ENCODE assay signal across 8 mouse cellular contexts in the genomic region with DNA sequence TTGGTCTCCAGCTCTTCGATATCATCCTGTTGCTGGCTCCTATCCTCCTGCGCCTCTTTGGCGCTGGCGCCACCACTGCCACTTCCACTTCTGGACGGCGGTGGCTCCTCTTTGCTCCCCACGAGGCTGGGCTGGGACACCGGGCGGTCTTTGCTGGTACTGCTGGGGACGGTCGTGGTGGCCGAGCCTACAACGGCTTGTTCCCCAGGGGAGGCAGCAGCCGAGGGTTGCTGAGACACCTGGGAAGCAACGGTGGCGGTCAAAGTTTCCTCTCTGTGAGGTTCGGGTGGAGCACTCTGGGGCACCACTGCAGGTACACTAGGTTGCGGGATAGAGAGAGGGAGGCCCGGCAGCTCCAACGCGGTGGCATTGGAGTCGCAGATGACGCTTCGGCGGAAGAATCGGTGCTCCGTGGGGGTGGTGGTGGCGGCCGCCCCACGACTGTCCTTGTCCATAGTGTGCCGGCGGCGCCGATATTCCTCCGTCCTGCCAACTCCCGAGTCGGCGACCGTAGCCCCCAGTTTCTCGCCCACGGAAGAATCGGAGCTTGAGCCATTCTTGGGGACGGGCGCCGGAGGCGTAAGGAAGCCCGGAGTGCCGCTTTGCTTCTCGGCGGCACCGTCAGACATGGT. TPM values are rescaled to one million over a fixed set of nuclear protein-coding genes. Genes with fewer than 3 reads are reported as not detected.
DNase-seq lines count a peak whose midpoint lies in the region; ATAC-seq lines count a peak whose summit lies in the region.

No protein-coding gene starts in this region.

- H3K4me1 ChIP-seq in embryonic facial prominence, embryonic 12.5 days = peaks cover 7% of the 10 kb centered on the region
- H3K4me1 ChIP-seq in limb, embryonic 13.5 days = peaks cover 19% of the 10 kb centered on the region
- H3K4me1 ChIP-seq in midbrain, embryonic 14.5 days (ENCODE audit: control insufficient read depth, insufficient read depth, low read length) = peaks cover 20% of the 10 kb centered on the region

- H3K36me3 ChIP-seq in embryonic facial prominence, embryonic 12.5 days = no peaks in the 10 kb centered on the region
- H3K36me3 ChIP-seq in limb, embryonic 13.5 days = no peaks in the 10 kb centered on the region
- peaks cover 2% of the 10 kb centered on the region; the same call in 1 of the 2 replicates for H3K36me3 ChIP-seq in midbrain, embryonic 14.5 days (ENCODE audit: control insufficient read depth, insufficient read depth, low read length)

- DNase-seq in 3134 (ENCODE audit: extremely low read depth, insufficient read length, low spot score) = peak; percentile 75
- DNase-seq in adrenal gland, postnatal 10 days = peak; percentile 79
- DNase-seq in heart, adult 18-20 months = peak; percentile 78 to 79
- DNase-seq in kidney, adult 18-20 months = peak; percentile 68
- DNase-seq in midbrain, embryonic 14.5 days = peak; percentile 80
- peak; percentile 73 for DNase-seq in spleen, adult 12 weeks (ENCODE audit: low spot score)

- H3K9me3 ChIP-seq in embryonic facial prominence, embryonic 12.5 days = no peaks in the 10 kb centered on the region
- H3K9me3 ChIP-seq in limb, embryonic 13.5 days = no peaks in the 10 kb centered on the region
- no peaks in the 10 kb centered on the region for H3K9me3 ChIP-seq in midbrain, embryonic 14.5 days (ENCODE audit: control insufficient read depth, low read length)

- H3K9ac ChIP-seq in embryonic facial prominence, embryonic 12.5 days = peak overlapping the region; percentile 85
- peak overlapping the region; percentile 95 for H3K9ac ChIP-seq in limb, embryonic 13.5 days
- peak overlapping the region; percentile 77 for H3K9ac ChIP-seq in midbrain, embryonic 14.5 days (replicated peaks; ENCODE audit: low read length)

- peak overlapping the region; percentile 77 for H3K4me2 ChIP-seq in embryonic facial prominence, embryonic 12.5 days (replicated peaks)
- H3K4me2 ChIP-seq in limb, embryonic 13.5 days (replicated peaks) = peak overlapping the region; percentile 94
- peak overlapping the region; percentile 72 for H3K4me2 ChIP-seq in midbrain, embryonic 14.5 days (ENCODE audit: low read length)

- H3K27me3 ChIP-seq in embryonic facial prominence, embryonic 12.5 days = no peaks in the 10 kb centered on the region
- no peaks in the 10 kb centered on the region for H3K27me3 ChIP-seq in limb, embryonic 13.5 days
- no peaks in the 10 kb centered on the region for H3K27me3 ChIP-seq in midbrain, embryonic 14.5 days (ENCODE audit: control insufficient read depth, insufficient read depth, low read length)

- WGBS in embryonic facial prominence, embryonic 12.5 days = under 1% methylated on average over 51 of the region's 51 CpGs
- under 1% methylated on average over 51 of the region's 51 CpGs for WGBS in limb, embryonic 13.5 days
- WGBS in midbrain, embryonic 14.5 days = under 1% methylated on average over 51 of the region's 51 CpGs

- peak overlapping the region; percentile 99 for H3K27ac ChIP-seq in embryonic facial prominence, embryonic 12.5 days
- H3K27ac ChIP-seq in limb, embryonic 13.5 days = 0 out of 2 replicates have a peak overlapping the region, but pooled peaks have one; percentile 99
- peak overlapping the region; percentile 97 for H3K27ac ChIP-seq in midbrain, embryonic 14.5 days (replicated peaks; ENCODE audit: low read depth, low read length)

- H3K4me3 ChIP-seq in embryonic facial prominence, embryonic 12.5 days = peak overlapping the region; percentile 77
- peak overlapping the region; percentile 97 for H3K4me3 ChIP-seq in limb, embryonic 13.5 days
- peak overlapping the region; percentile 84 for H3K4me3 ChIP-seq in midbrain, embryonic 14.5 days (replicated peaks; ENCODE audit: low read depth, low read length)

- no peak for ATAC-seq in embryonic facial prominence, embryonic 12.5 days (ENCODE audit: insufficient number of reproducible peaks, insufficient read depth, low FRiP score, low TSS enrichment)
- ATAC-seq in limb, embryonic 13.5 days (ENCODE audit: low FRiP score, low read depth) = no peak
- no peak for ATAC-seq in midbrain, embryonic 14.5 days (ENCODE audit: low FRiP score, low TSS enrichment)

RNA-seq across cellular contexts. Expression of a gene that starts 1.4 kb away (rescaled TPM):
- 100 to 1,000 TPM; 140 to 185 TPM for total RNA-seq in adrenal gland, postnatal 10 days (2021)
- 58.9 and 60.3 TPM in 2 replicates for polyA plus RNA-seq in embryonic facial prominence, embryonic 12.5 days (2016; fragmentation: Nextera tagmentation; extraction: Ambion mirVana)
- total RNA-seq in heart, adult 18-20 months (2021) = 100 to 1,000 TPM; 416 to 419 TPM
- polyA plus RNA-seq in limb, embryonic 13.5 days (2015; fragmentation: Nextera tagmentation; extraction: Ambion mirVana) = 68.9 and 70.5 TPM in 2 replicates
- polyA plus RNA-seq in midbrain, embryonic 14.5 days (2014; fragmentation: Nextera tagmentation; extraction: Ambion mirVana) = 55.9 and 60.4 TPM in 2 replicates

RNA-seq across cellular contexts. Expression of a gene that starts 56.0 kb away (rescaled TPM):
- total RNA-seq in adrenal gland, postnatal 10 days (2021) = not detected
- not detected in 2 replicates for polyA plus RNA-seq in embryonic facial prominence, embryonic 12.5 days (2016; fragmentation: Nextera tagmentation; extraction: Ambion mirVana)
- not detected for total RNA-seq in heart, adult 18-20 months (2021)
- polyA plus RNA-seq in limb, embryonic 13.5 days (2015; fragmentation: Nextera tagmentation; extraction: Ambion mirVana) = 0.96 and 0.98 TPM in 2 replicates
- polyA plus RNA-seq in midbrain, embryonic 14.5 days (2014; fragmentation: Nextera tagmentation; extraction: Ambion mirVana) = not detected in 2 replicates
